In the genomic region with DNA sequence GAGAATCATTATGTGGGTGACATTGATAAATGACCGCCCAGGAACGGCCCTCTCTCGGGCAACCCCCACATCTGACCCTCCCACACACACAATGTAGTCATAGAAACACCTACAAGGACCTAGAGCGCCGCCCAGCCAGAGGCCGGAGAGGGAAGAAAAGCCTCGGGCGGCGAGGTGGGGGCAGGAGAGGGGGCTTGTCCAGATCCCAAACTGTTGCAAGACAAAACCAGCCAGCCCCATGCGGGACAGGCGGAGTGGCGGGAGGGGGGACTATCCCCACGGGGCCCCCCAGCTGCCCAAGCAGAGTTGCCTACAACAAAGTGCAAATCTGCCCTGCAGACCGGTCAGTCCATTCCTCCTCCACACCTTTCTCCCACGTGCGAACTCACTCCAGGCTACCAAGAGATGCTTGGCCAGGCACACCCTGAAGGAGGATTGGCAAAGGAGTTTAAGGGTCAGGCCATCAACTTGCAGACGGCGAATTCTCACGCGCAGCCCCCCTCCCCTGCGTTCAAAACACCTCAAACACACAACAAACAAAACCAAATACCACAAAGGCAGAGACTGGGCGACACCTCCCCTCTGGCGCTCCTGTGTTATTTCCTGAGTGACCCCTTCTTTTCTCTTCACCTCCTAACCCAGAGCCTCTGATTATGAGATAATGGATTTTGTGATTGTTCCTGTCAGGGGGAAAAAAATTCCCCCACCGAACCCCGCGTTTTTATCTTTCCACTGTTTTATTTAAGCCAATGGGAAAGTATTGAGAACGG, we compare ENCODE assay signal across 8 mouse cellular contexts.
DNase-seq lines count a peak whose midpoint lies in the region; ATAC-seq and TF ChIP-seq lines count a peak whose summit lies in the region.

No protein-coding gene starts in this region.

- H3K36me3 ChIP-seq in embryonic facial prominence, embryonic 15.5 days: peaks cover 4% of the 10 kb centered on the region; the same call in 1 of the 2 replicates
- H3K36me3 ChIP-seq in intestine, postnatal 0 days (ENCODE audit: control insufficient read depth, insufficient read depth): no peaks in the 10 kb centered on the region
- no peaks in the 10 kb centered on the region for H3K36me3 ChIP-seq in liver, postnatal 0 days (replicated peaks; ENCODE audit: insufficient read depth, low read length)
- H3K36me3 ChIP-seq in thymus, adult 2 months (ENCODE audit: control insufficient read depth, insufficient read depth, low read length): no peaks in the 10 kb centered on the region

- H3K4me3 ChIP-seq in embryonic facial prominence, embryonic 15.5 days (replicated peaks): peak overlapping the region; percentile 27
- H3K4me3 ChIP-seq in intestine, postnatal 0 days (ENCODE audit: low read depth, low read length): peak overlapping the region; percentile 30
- peak overlapping the region; percentile 27 for H3K4me3 ChIP-seq in liver, postnatal 0 days (ENCODE audit: low read depth, low read length)
- no peak overlapping the region for H3K4me3 ChIP-seq in thymus, adult 2 months (ENCODE audit: control insufficient read depth, insufficient read depth, low read length)

- no peak overlapping the region for H3K9ac ChIP-seq in embryonic facial prominence, embryonic 15.5 days
- H3K9ac ChIP-seq in intestine, postnatal 0 days (ENCODE audit: low read depth, low read length): no peak overlapping the region
- no peak overlapping the region for H3K9ac ChIP-seq in liver, postnatal 0 days (replicated peaks)

- peaks cover 27% of the 10 kb centered on the region for H3K4me1 ChIP-seq in embryonic facial prominence, embryonic 15.5 days
- H3K4me1 ChIP-seq in intestine, postnatal 0 days (replicated peaks; ENCODE audit: control insufficient read depth, insufficient read depth, low read length): no peaks in the 10 kb centered on the region
- H3K4me1 ChIP-seq in liver, postnatal 0 days (ENCODE audit: insufficient read depth): no peaks in the 10 kb centered on the region
- H3K4me1 ChIP-seq in thymus, adult 2 months (replicated peaks; ENCODE audit: control insufficient read depth, insufficient read depth, low read length): no peaks in the 10 kb centered on the region; the same call in 1 of the 2 replicates

- ATAC-seq in embryonic facial prominence, embryonic 15.5 days (ENCODE audit: insufficient number of reproducible peaks, low FRiP score, low TSS enrichment, low read depth): 0 out of 2 replicates have a peak, but pooled peaks have one; percentile 21
- no peak; the same call in 1 of the 2 replicates for ATAC-seq in intestine, postnatal 0 days
- ATAC-seq in liver, postnatal 0 days: no peak

- H3K27me3 ChIP-seq in embryonic facial prominence, embryonic 15.5 days: peaks cover 38% of the 10 kb centered on the region
- H3K27me3 ChIP-seq in intestine, postnatal 0 days (replicated peaks; ENCODE audit: control insufficient read depth, insufficient read depth, low read length): peaks cover 70% of the 10 kb centered on the region
- peaks cover 69% of the 10 kb centered on the region for H3K27me3 ChIP-seq in liver, postnatal 0 days (ENCODE audit: insufficient read depth, low read length)
- H3K27me3 ChIP-seq in thymus, adult 2 months (ENCODE audit: control insufficient read depth, insufficient read depth, low read length): peaks cover 14% of the 10 kb centered on the region; the same call in 1 of the 2 replicates

- WGBS in embryonic facial prominence, embryonic 15.5 days: 6% methylated on average over 25 of the region's 27 CpGs
- 14% methylated on average over 27 of the region's 27 CpGs for WGBS in intestine, postnatal 0 days
- 3% methylated on average over 27 of the region's 27 CpGs for WGBS in liver, postnatal 0 days (ENCODE audit: insufficient replicate concordance)
- 8% methylated on average over 27 of the region's 27 CpGs for WGBS in thymus, adult 2 months

- no peak overlapping the region for H3K27ac ChIP-seq in embryonic facial prominence, embryonic 15.5 days (replicated peaks)
- no peak overlapping the region for H3K27ac ChIP-seq in intestine, postnatal 0 days (ENCODE audit: low read depth, low read length)
- no peak overlapping the region for H3K27ac ChIP-seq in liver, postnatal 0 days (ENCODE audit: low read depth)
- no peak overlapping the region for H3K27ac ChIP-seq in thymus, adult 2 months (ENCODE audit: control insufficient read depth, insufficient read depth, low read length)

- peak overlapping the region; percentile 46 for H3K4me2 ChIP-seq in embryonic facial prominence, embryonic 15.5 days (replicated peaks)
- peak overlapping the region; percentile 55 for H3K4me2 ChIP-seq in intestine, postnatal 0 days (replicated peaks; ENCODE audit: low read depth)
- H3K4me2 ChIP-seq in liver, postnatal 0 days (ENCODE audit: low read depth, low read length): peak overlapping the region; percentile 66

- TF ChIP-seq CTCF in intestine, postnatal 0 days (IDR thresholded peaks at IDR 0.05; ENCODE audit: low read depth): no peak
- TF ChIP-seq CTCF in liver, postnatal 0 days (IDR thresholded peaks at IDR 0.05; ENCODE audit: low read depth): no peak
- TF ChIP-seq CTCF in thymus, adult 2 months (IDR thresholded peaks at IDR 0.05; ENCODE audit: borderline replicate concordance, control insufficient read depth, extremely low read depth, insufficient read depth, low read length, poor library complexity): no peak

- DNase-seq in thymus, postnatal 4 days: peak; percentile 10
- DNase-seq in thymus, postnatal 14 days: no peak
- DNase-seq in liver, postnatal 0 days: peak; percentile 27
- DNase-seq in gastrocnemius, adult 8-10 months (ENCODE audit: low spot score in 2 of 2): no peak
- DNase-seq in right cerebral cortex, adult 2 months (ENCODE audit: low spot score in 2 of 2): no peak
- DNase-seq in thymus, adult 2 months: no peak

- no peak for TF ChIP-seq POLR2A in thymus, adult 2 months (IDR thresholded peaks at IDR 0.05; ENCODE audit: control insufficient read depth, extremely low read depth, insufficient read depth, low read length, poor library complexity)

- no peak for TF ChIP-seq EP300 in liver, postnatal 0 days (IDR thresholded peaks at IDR 0.05; ENCODE audit: low read depth)

- no peaks in the 10 kb centered on the region for H3K9me3 ChIP-seq in embryonic facial prominence, embryonic 15.5 days (replicated peaks)
- H3K9me3 ChIP-seq in intestine, postnatal 0 days (ENCODE audit: control insufficient read depth): no peaks in the 10 kb centered on the region
- H3K9me3 ChIP-seq in liver, postnatal 0 days (ENCODE audit: low read length): no peaks in the 10 kb centered on the region

Comparison
In these comparisons a context has a peak if more than half of its experiments do, and no peak if none do; other contexts are left out.
1. DNase-seq: peak in thymus, postnatal 4 days (single experiment) and liver, postnatal 0 days (single experiment); none in thymus, postnatal 14 days (single experiment), gastrocnemius, adult 8-10 months (0 of 2), right cerebral cortex, adult 2 months (0 of 2) and thymus, adult 2 months (single experiment).
2. Peak in every context shown above with its lines, with median percentiles within 50 percentile points of each other: H3K4me2 ChIP-seq.